Mouse (Mus musculus) frontal cortex, adult 2 months (tissue): Measurements from ENCODE around the gene Arhgap10. TPM values are rescaled to one million over a fixed set of nuclear protein-coding genes. Genes with fewer than 3 reads are reported as not detected.

Experiments
- DNase-seq, 2 experiments: peaks; one replicate each; pipeline ENCODE4 v3.0.0; 2022; ENCODE audit warnings: low spot score in 1 of 2; ENCODE audit errors: extremely low spot score in 1 of 2
- polyA plus RNA-seq: library from polyadenylated mRNA; depleted of rRNA; stranded (reverse); fragments of >200 nt; gene quantifications from 2 replicates; pipeline ENCODE4 v1.2.3, GENCODE M21; 2012

Arhgap10 gene
- polyA plus RNA-seq, 1 experiment = 17.4 TPM

- DNase-seq = peak; percentile 63 to 69
Measured at GRCm38 (mm10) chr8:77518201-77519115, 705 bp upstream of the Arhgap10 start.

- no peak for DNase-seq
Measured at GRCm38 (mm10) chr8:77516845-77517244, 908 bp downstream of the Arhgap10 start.

- DNase-seq = no peak
Measured at GRCm38 (mm10) chr8:77515786-77516185, 2.0 kb downstream of the Arhgap10 start.

- DNase-seq = no peak
Measured at GRCm38 (mm10) chr8:77515201-77515600, 2.6 kb downstream of the Arhgap10 start.

- peak in 1 of 2 experiments; percentile 30 for DNase-seq
Measured at GRCm38 (mm10) chr8:77511750-77512493, 5.8 kb downstream of the Arhgap10 start.

GRCm38 (mm10) chr8:77510426-77510825 lies 7.3 kb downstream of the Arhgap10 start:
- no peak for DNase-seq

- DNase-seq = no peak
Measured at GRCm38 (mm10) chr8:77509044-77509443, 8.7 kb downstream of the Arhgap10 start.

GRCm38 (mm10) chr8:77507510-77508035 lies 10.2 kb downstream of the Arhgap10 start:
- no peak for DNase-seq

- DNase-seq = no peak
Measured at GRCm38 (mm10) chr8:77506539-77506938, 11.2 kb downstream of the Arhgap10 start.

- DNase-seq = no peak
Measured at GRCm38 (mm10) chr8:77502547-77502946, 15.2 kb downstream of the Arhgap10 start.

GRCm38 (mm10) chr8:77501131-77501530 lies 16.6 kb downstream of the Arhgap10 start:
- no peak for DNase-seq

GRCm38 (mm10) chr8:77500264-77500663 lies 17.5 kb downstream of the Arhgap10 start:
- DNase-seq = no peak

GRCm38 (mm10) chr8:77497442-77497841 lies 20.3 kb downstream of the Arhgap10 start:
- DNase-seq = no peak

- no peak for DNase-seq
Measured at GRCm38 (mm10) chr8:77496253-77496652, 21.5 kb downstream of the Arhgap10 start.

GRCm38 (mm10) chr8:77494376-77495328 lies 23.1 kb downstream of the Arhgap10 start:
- DNase-seq = no peak

- peak; percentile 68 to 85 for DNase-seq
Measured at GRCm38 (mm10) chr8:77492356-77493058, 25.2 kb downstream of the Arhgap10 start.

- no peak for DNase-seq
Measured at GRCm38 (mm10) chr8:77491231-77491923, 26.4 kb downstream of the Arhgap10 start.

- peak; percentile 58 to 71 for DNase-seq
Measured at GRCm38 (mm10) chr8:77490095-77490781, 27.5 kb downstream of the Arhgap10 start.
